Mouse (Mus musculus): ENCODE measurements around the gene Tmem17. TPM values are rescaled to one million over a fixed set of nuclear protein-coding genes. Genes with fewer than 3 reads are reported as not detected.

Gene Tmem17
- polyA plus RNA-seq, 1 experiment from 2014 or later: 26.0 TPM

DNA sequence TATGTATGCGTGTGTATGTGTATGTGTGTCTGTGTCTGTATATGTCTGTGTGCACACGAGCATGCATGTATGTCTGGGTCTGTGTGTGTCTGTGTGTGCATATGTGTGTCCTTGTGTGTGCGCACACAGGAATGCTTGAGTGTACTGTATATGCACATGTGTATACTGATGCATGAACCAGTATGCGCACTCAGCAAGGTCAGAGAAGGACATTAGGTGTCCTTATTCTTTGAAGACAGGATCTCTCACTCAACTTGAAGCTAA, 49.4 kb downstream of the Tmem17 start:
- H3K4me3 ChIP-seq (ENCODE audit: low read length): no peak overlapping the region
- H3K9ac ChIP-seq (ENCODE audit: low read depth, low read length): 0 out of 2 replicates have a peak overlapping the region, but pooled peaks have one; percentile 24
- H3K27me3 ChIP-seq (replicated peaks; ENCODE audit: control insufficient read depth, insufficient read depth, low read length): no peaks in the 10 kb centered on the region
- no peaks in the 10 kb centered on the region for H3K36me3 ChIP-seq (ENCODE audit: control insufficient read depth, insufficient read depth, low read length)
- no peak for ATAC-seq
- peaks cover 13% of the 10 kb centered on the region for H3K4me1 ChIP-seq (ENCODE audit: control insufficient read depth, insufficient read depth, low read depth, low read length)
- H3K9me3 ChIP-seq (ENCODE audit: control insufficient read depth, low read length): no peaks in the 10 kb centered on the region
- peak overlapping the region; percentile 76 for H3K27ac ChIP-seq (ENCODE audit: low read depth, low read length)
- H3K4me2 ChIP-seq (ENCODE audit: low read length): no peak overlapping the region
- WGBS: 88% methylated on average over 4 of the region's 4 CpGs

DNA sequence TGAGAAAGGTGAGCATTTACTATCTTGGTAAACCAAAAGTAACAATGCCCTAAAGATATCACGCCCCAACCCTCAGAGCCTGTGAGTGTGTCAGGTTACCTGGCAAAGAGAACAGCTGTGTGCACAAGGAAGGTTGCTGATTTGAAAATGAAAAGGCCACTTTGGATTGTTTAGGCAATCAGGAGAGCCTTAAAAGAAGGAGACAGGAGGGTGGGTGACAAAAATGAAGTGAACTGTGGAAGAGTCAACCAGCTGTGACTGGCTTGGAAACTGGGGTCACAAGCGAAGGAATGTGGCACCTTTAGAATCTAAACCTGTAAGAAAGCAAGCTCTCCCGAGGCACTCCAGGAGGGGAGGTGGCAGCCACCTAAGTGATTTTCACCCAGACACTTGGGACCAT, 51.8 kb downstream of the Tmem17 start:
- WGBS: 80% methylated on average over 3 of the region's 3 CpGs
- Histone ChIP-seq H3K9me3 (ENCODE audit: control insufficient read depth, low read length) (no peaks in the 10 kb centered on the region), H3K27ac (ENCODE audit: low read depth, low read length) (no peak overlapping the region), H3K4me2 (ENCODE audit: low read length) (no peak overlapping the region), H3K4me3 (ENCODE audit: low read length) (no peak overlapping the region), H3K4me1 (ENCODE audit: control insufficient read depth, insufficient read depth, low read depth, low read length) (peaks cover 13% of the 10 kb centered on the region), H3K36me3 (ENCODE audit: control insufficient read depth, insufficient read depth, low read length) (no peaks in the 10 kb centered on the region), H3K9ac (ENCODE audit: low read depth, low read length) (no peak overlapping the region), H3K27me3 (replicated peaks; ENCODE audit: control insufficient read depth, insufficient read depth, low read length) (no peaks in the 10 kb centered on the region)
- ATAC-seq: no peak

DNA sequence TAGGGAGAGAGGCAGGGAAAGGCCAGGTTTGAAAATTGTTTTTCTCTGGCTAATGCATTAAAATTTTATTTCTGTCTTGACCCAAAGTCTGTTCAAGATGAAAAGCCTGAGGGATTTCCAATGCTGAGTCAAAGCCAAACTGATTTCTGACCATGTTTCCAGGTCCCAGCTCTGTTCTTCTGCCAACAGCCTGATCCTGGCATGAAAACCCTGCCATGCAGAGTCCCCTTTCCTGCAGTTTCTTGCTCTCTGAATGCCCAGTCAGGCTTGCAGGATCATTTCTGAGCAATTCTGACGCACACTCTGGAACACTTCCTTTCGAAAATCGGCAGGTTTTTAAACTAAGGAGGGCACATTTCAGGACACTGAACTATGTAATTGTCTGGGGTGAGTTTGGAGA, 52.8 kb downstream of the Tmem17 start:
- Histone ChIP-seq H3K27ac (ENCODE audit: low read depth, low read length) (no peak overlapping the region), H3K27me3 (replicated peaks; ENCODE audit: control insufficient read depth, insufficient read depth, low read length) (no peaks in the 10 kb centered on the region), H3K4me1 (ENCODE audit: control insufficient read depth, insufficient read depth, low read depth, low read length) (peaks cover 13% of the 10 kb centered on the region), H3K4me3 (ENCODE audit: low read length) (no peak overlapping the region), H3K4me2 (ENCODE audit: low read length) (no peak overlapping the region), H3K9me3 (ENCODE audit: control insufficient read depth, low read length) (no peaks in the 10 kb centered on the region), H3K9ac (ENCODE audit: low read depth, low read length) (no peak overlapping the region), H3K36me3 (ENCODE audit: control insufficient read depth, insufficient read depth, low read length) (no peaks in the 10 kb centered on the region)
- WGBS: 80% methylated on average over 3 of the region's 3 CpGs
- ATAC-seq: no peak

Other genes starting within 250 kb of the Tmem17 start
- 18.4 and 20.1 TPM in 2 replicates for gene Ehbp1, start 169.8 kb upstream of the Tmem17 start, polyA plus RNA-seq (2015; fragmentation: Nextera tagmentation; extraction: Ambion mirVana)